Mouse (Mus musculus) embryonic facial prominence, embryonic 14.5 days (tissue): ENCODE measurements around the gene Ino80e. TPM values are rescaled to one million over a fixed set of nuclear protein-coding genes. Genes with fewer than 3 reads are reported as not detected.

Source experiments
- ATAC-seq: fragments of 200-750 bp; cut with Nextera tagmentation; 2 replicates; pipeline ENCODE4 v1.8.0; 2017; ENCODE audit warnings: low read depth, moderate number of reproducible peaks, moderate TSS enrichment
- DNase-seq: peaks from one replicate; pipeline ENCODE4 v3.0.0-alpha.2; 2015; ENCODE audit warnings: low spot score
- H3K27ac ChIP-seq: fragments of 300-500 bp; sonication (generic); replicated peaks from 2 replicates; pipeline ENCODE4 v1.5.1; 2014; ENCODE audit warnings: low read depth, mild to moderate bottlenecking, low read length, moderate library complexity
- H3K27me3 ChIP-seq: fragments of 300-500 bp; sonication (generic); replicated peaks from 2 replicates; pipeline ENCODE4 v1.6.1; 2014; ENCODE audit warnings: low read length; ENCODE audit not compliant: control insufficient read depth, insufficient read depth
- H3K36me3 ChIP-seq: fragments of 300-500 bp; sonication (generic); 2 replicates; pipeline ENCODE4 v1.6.1; 2014; ENCODE audit warnings: low read length, mixed read lengths; ENCODE audit not compliant: control insufficient read depth, insufficient read depth
- H3K4me1 ChIP-seq: fragments of 300-500 bp; sonication (generic); 2 replicates; pipeline ENCODE4 v1.6.1; 2014; ENCODE audit warnings: antibody characterized with exemption, low read length; ENCODE audit not compliant: control insufficient read depth, insufficient read depth
- H3K4me2 ChIP-seq: fragments of 300-500 bp; sonication (generic); 2 replicates; pipeline ENCODE4 v1.6.1; 2014; ENCODE audit warnings: low read depth, mild to moderate bottlenecking, low read length, moderate library complexity, mixed read lengths
- H3K4me3 ChIP-seq: fragments of 300-500 bp; sonication (generic); 2 replicates; pipeline ENCODE4 v1.5.1; 2014; ENCODE audit warnings: low read depth, mild to moderate bottlenecking, low read length
- H3K9ac ChIP-seq: fragments of 300-500 bp; sonication (generic); 2 replicates; pipeline ENCODE4 v1.6.1; 2014; ENCODE audit warnings: low read depth, mild to moderate bottlenecking, low read length, moderate library complexity, mixed read lengths
- H3K9me3 ChIP-seq: fragments of 300-500 bp; sonication (generic); 2 replicates; pipeline ENCODE4 v1.6.1; 2016; ENCODE audit warnings: low read length; ENCODE audit not compliant: control insufficient read depth
- WGBS: fragments of 180-500 bp; shearing (Covaris S2); extraction: QIAGEN DNeasy Blood & Tissue Kit; methylation state at CpG from one replicate; pipeline ENCODE4 v1.1.7; 2014; 5-methylcytosine and 5-hydroxymethylcytosine counted together
- polyA plus RNA-seq: library from polyadenylated mRNA; unstranded; fragments of >200 nt; fragmentation: Nextera tagmentation; extraction: Ambion mirVana; gene quantifications from 2 replicates; pipeline ENCODE4 v1.2.1, GENCODE M21; 2014

Gene Ino80e
- polyA plus RNA-seq, 1 experiment from 2014 or later = 75.0 TPM

GRCm38 (mm10) chr7:126825952-126826351, 36.2 kb downstream of the Ino80e start:
- no peak overlapping the region for H3K4me2 ChIP-seq
- H3K27me3 ChIP-seq = peaks cover 26% of the 10 kb centered on the region
- no peaks in the 10 kb centered on the region for H3K4me1 ChIP-seq
- no peak overlapping the region for H3K9ac ChIP-seq
- no peak overlapping the region for H3K27ac ChIP-seq
- 73% methylated on average over 5 of the region's 5 CpGs for WGBS
- no peak overlapping the region for H3K4me3 ChIP-seq
- no peaks in the 10 kb centered on the region for H3K36me3 ChIP-seq
- DNase-seq (no peak), ATAC-seq (no peak)
- no peaks in the 10 kb centered on the region for H3K9me3 ChIP-seq

DNA sequence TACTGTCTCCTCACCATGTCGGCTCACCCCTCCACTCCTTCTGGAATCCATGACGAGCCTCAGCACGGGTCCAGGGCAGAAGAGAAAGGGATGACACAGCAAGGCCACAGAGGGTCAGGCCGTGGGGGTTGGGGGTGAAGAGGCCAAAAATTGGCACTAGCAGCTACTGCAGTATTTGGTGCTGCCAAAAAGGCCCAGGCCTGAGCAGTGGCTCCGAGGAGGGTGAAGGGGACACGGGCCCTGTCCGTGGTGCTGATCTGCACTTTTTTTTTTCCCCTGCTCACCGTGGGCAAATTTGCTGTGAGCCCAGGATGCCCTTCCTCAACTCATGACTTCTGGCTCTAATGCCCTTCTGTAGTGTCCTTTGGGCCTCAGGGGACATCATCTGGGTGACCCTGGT, 36.8 kb downstream of the Ino80e start:
- Histone ChIP-seq H3K4me2 (no peak overlapping the region), H3K27ac (no peak overlapping the region), H3K27me3 (peaks cover 26% of the 10 kb centered on the region), H3K4me1 (no peaks in the 10 kb centered on the region), H3K9me3 (no peaks in the 10 kb centered on the region), H3K9ac (no peak overlapping the region), H3K36me3 (no peaks in the 10 kb centered on the region), H3K4me3 (no peak overlapping the region)
- WGBS = 17% methylated on average over 8 of the region's 8 CpGs
- ATAC-seq = no peak
- DNase-seq = no peak

DNA sequence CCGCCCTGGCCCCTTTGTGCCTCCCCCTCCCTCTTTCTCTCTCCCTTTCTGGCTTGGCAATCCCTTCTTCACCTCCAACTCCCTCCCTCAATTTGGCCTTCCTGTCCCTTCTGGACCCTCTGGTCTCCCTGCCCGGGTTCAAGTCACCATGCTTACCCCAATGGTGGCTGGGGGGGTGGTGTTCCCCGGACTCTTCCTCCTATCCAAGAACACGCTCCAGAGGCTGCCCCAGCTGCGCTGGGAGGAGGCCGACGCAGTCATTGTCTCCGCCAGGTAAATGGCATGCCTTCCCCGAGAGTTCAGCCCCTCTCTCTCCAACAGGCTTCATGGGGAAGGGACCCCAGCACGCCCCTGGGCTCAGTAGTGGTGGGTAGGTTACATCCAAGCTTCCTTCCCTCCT, 38.2 kb downstream of the Ino80e start:
- Histone ChIP-seq H3K27me3 (peaks cover 26% of the 10 kb centered on the region), H3K36me3 (no peaks in the 10 kb centered on the region), H3K27ac (no peak overlapping the region), H3K9ac (no peak overlapping the region), H3K4me1 (no peaks in the 10 kb centered on the region), H3K4me2 (peak overlapping the region; percentile 50; the same call in 1 of the 2 replicates), H3K9me3 (no peaks in the 10 kb centered on the region), H3K4me3 (no peak overlapping the region)
- ATAC-seq (no peak), DNase-seq (no peak)
- WGBS = 8% methylated on average over 10 of the region's 10 CpGs

- H3K4me1 ChIP-seq = no peaks in the 10 kb centered on the region
- peak overlapping the region; percentile 30 for H3K4me3 ChIP-seq
- no peak overlapping the region for H3K27ac ChIP-seq
- H3K36me3 ChIP-seq = no peaks in the 10 kb centered on the region
- H3K9ac ChIP-seq = peak overlapping the region; percentile 43
- DNase-seq (no peak), ATAC-seq (peak; percentile 35; the same call in 1 of the 2 replicates)
- H3K27me3 ChIP-seq = peaks cover 26% of the 10 kb centered on the region
- WGBS = 0% methylated on average over 12 of the region's 19 CpGs
- no peaks in the 10 kb centered on the region for H3K9me3 ChIP-seq
- H3K4me2 ChIP-seq = peak overlapping the region; percentile 50
These were observed 38.9 kb downstream of the Ino80e start for GRCm38 (mm10) chr7:126823202-126823711.

DNA sequence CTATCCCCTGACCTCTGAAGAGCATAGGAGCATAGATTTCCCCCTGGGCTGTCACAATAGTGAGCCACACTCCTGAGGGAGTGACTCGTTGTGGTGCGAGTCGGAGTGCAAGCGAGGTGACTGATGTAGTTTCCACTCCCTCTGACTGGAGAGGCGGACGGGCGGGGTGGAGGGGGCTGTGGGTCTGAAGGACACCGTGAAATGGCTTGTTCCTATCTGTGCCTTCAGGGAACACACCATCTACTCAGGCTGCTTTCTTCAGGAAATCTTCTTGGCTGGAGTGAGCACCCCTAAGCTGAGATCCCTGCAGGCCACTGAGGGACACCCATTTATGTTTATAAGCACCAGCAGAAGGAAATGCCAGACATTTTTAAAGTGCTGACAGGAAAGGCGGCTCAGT, 39.4 kb downstream of the Ino80e start:
- peak overlapping the region; percentile 43; the same call in 1 of the 2 replicates for H3K9ac ChIP-seq
- peak overlapping the region; percentile 50 for H3K4me2 ChIP-seq
- no peaks in the 10 kb centered on the region for H3K4me1 ChIP-seq
- ATAC-seq = no peak
- peaks cover 26% of the 10 kb centered on the region for H3K27me3 ChIP-seq
- H3K9me3 ChIP-seq = no peaks in the 10 kb centered on the region
- no peaks in the 10 kb centered on the region for H3K36me3 ChIP-seq
- H3K27ac ChIP-seq = no peak overlapping the region
- WGBS = 14% methylated on average over 8 of the region's 9 CpGs
- no peak for DNase-seq
- peak overlapping the region; percentile 30; the same call in 1 of the 2 replicates for H3K4me3 ChIP-seq

DNA sequence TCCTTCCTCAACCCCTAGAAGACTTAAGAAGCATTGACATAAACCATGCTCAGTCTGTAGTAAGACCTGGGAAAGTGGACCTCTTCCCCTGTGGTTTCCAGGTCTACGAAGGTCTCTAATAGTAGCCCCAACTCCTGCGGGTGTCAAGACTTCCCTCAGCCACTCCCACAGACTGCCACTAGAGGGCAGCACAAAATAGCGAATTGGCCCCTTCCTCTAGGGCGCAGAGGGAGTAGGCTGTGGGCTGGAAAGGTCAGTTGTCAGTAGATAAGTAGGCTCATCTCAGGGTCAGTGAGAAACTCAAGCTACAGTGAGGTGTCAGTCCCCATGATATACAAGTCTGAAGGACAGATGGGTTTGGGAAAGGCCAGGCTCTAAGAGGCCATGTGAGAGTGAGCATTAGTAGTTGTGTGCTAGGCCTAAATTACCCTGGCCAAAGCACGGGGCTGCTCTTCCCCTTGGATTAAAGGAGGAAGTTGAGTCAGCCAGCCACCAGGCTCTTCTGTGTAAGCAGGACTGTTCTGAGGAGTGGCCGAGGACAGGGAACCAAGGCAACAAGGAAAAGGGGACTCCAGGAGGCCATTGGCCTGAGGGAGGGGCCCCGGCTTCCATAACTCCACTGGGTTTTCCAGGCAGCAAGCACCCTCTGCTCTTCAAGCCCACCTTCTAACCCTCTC, 40.2 kb downstream of the Ino80e start:
- DNase-seq = peak; percentile 60
- no peak for ATAC-seq
- H3K4me3 ChIP-seq = no peak overlapping the region
- H3K4me1 ChIP-seq = no peaks in the 10 kb centered on the region
- H3K27me3 ChIP-seq = peaks cover 26% of the 10 kb centered on the region
- no peaks in the 10 kb centered on the region for H3K36me3 ChIP-seq
- WGBS = 23% methylated on average over 7 of the region's 7 CpGs
- H3K9me3 ChIP-seq = no peaks in the 10 kb centered on the region
- H3K27ac ChIP-seq = no peak overlapping the region
- no peak overlapping the region for H3K9ac ChIP-seq
- no peak overlapping the region for H3K4me2 ChIP-seq

GRCm38 (mm10) chr7:126818818-126819217, 43.4 kb downstream of the Ino80e start:
- Histone ChIP-seq H3K4me1 (no peaks in the 10 kb centered on the region), H3K27ac (no peak overlapping the region), H3K27me3 (peaks cover 13% of the 10 kb centered on the region), H3K9ac (no peak overlapping the region), H3K4me2 (no peak overlapping the region), H3K9me3 (no peaks in the 10 kb centered on the region), H3K4me3 (no peak overlapping the region), H3K36me3 (no peaks in the 10 kb centered on the region)
- DNase-seq (no peak), ATAC-seq (no peak)
- WGBS = 31% methylated on average over 1 of the region's 1 CpGs

DNA sequence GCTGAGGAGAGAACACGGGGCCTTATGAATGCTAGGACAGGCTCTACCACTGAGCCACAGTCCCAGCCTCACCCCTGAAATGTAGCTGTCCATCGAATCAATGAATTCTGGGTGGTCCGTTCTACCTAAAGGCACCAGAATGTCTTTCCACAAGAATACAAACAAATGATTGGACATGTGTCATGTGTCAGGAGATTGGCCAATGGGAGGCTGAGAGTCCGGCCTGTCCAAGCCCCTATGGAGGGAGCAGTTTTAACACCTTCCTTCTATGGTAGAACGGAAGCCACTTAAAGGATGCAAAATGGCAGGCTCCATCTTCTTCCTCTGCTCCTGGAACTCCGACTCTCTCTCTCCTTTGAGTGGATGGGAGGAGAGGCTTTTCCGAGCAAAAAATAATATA, 44.6 kb downstream of the Ino80e start:
- no peak overlapping the region for H3K9ac ChIP-seq
- WGBS = 87% methylated on average over 7 of the region's 7 CpGs
- no peak overlapping the region for H3K4me2 ChIP-seq
- H3K9me3 ChIP-seq = no peaks in the 10 kb centered on the region
- H3K27ac ChIP-seq = no peak overlapping the region
- ATAC-seq = no peak
- no peak for DNase-seq
- no peaks in the 10 kb centered on the region for H3K4me1 ChIP-seq
- peaks cover under 1% of the 10 kb centered on the region for H3K27me3 ChIP-seq
- no peak overlapping the region for H3K4me3 ChIP-seq
- no peaks in the 10 kb centered on the region for H3K36me3 ChIP-seq

- Histone ChIP-seq H3K27me3 (no peaks in the 10 kb centered on the region), H3K4me2 (no peak overlapping the region), H3K4me1 (no peaks in the 10 kb centered on the region), H3K4me3 (no peak overlapping the region), H3K9ac (no peak overlapping the region), H3K36me3 (no peaks in the 10 kb centered on the region), H3K27ac (no peak overlapping the region), H3K9me3 (no peaks in the 10 kb centered on the region)
- 81% methylated on average over 8 of the region's 8 CpGs for WGBS
- ATAC-seq (no peak), DNase-seq (no peak)
These were observed 45.7 kb downstream of the Ino80e start for GRCm38 (mm10) chr7:126816494-126816893.
